Mouse (Mus musculus) heart, adult 2 months (tissue): Measurements from ENCODE around the gene Gdf7. TPM values are rescaled to one million over a fixed set of nuclear protein-coding genes. Genes with fewer than 3 reads are reported as not detected.

Experiments used
- DNase-seq, 2 experiments: peaks; one replicate each; pipeline ENCODE4 v3.0.0; 2021
- H3K27ac ChIP-seq: fragments of 200-600 bp; 2 replicates; pipeline ENCODE4 v1.8.1; 2022
- H3K27me3 ChIP-seq: fragments of 200-500 bp; 2 replicates; pipeline ENCODE4 v1.6.1; 2012; ENCODE audit warnings: mild to moderate bottlenecking, low read length, inconsistent platforms, mixed read lengths; ENCODE audit not compliant: control insufficient read depth, insufficient read depth
- H3K36me3 ChIP-seq: fragments of 200-500 bp; 2 replicates; pipeline ENCODE4 v1.6.1; 2012; ENCODE audit warnings: low read length, inconsistent platforms; ENCODE audit not compliant: control insufficient read depth, insufficient read depth
- H3K4me1 ChIP-seq: fragments of 200-500 bp; 2 replicates; pipeline ENCODE4 v1.6.1; 2011; ENCODE audit warnings: low read length; ENCODE audit not compliant: control insufficient read depth, insufficient read depth
- H3K4me3 ChIP-seq: fragments of 200-600 bp; 2 replicates; pipeline ENCODE4 v1.8.1; 2022
- H3K79me2 ChIP-seq: fragments of 200-500 bp; replicated peaks from 2 replicates; pipeline ENCODE4 v1.6.1; 2012; ENCODE audit warnings: mild to moderate bottlenecking, inconsistent platforms, low read length, moderate library complexity, mixed read lengths; ENCODE audit not compliant: control insufficient read depth, insufficient read depth
- H3K9ac ChIP-seq: fragments of 200-500 bp; 2 replicates; pipeline ENCODE4 v1.6.1; 2012; ENCODE audit warnings: low read depth, mild to moderate bottlenecking, control low read depth, inconsistent platforms, low read length, mixed read lengths
- CTCF ChIP-seq: fragments of 200-600 bp; IDR thresholded peaks from 2 replicates; pipeline ENCODE4 v1.8.1; 2022; ENCODE audit warnings: antibody characterized with exemption, mild to moderate bottlenecking, moderate library complexity
- EP300 ChIP-seq: fragments of 200-500 bp; IDR thresholded peaks from 2 replicates; pipeline ENCODE4 v1.6.1; 2011; ENCODE audit warnings: low read depth, low read length, control low read depth; ENCODE audit not compliant: insufficient read depth
- POLR2A ChIP-seq: fragments of 200-500 bp; IDR thresholded peaks from 2 replicates; pipeline ENCODE4 v1.6.1; 2011; ENCODE audit warnings: mild to moderate bottlenecking, low read depth, low read length, control low read depth; ENCODE audit not compliant: insufficient read depth
- WGBS: fragments of 180-500 bp; shearing (Covaris S2); methylation state at CpG from one replicate; pipeline ENCODE4 v1.1.7; 2018; 5-methylcytosine and 5-hydroxymethylcytosine counted together
- intact Hi-C: fragments of 180-260 bp; cut with DNase I; formaldehyde crosslinking; loops from one replicate; pipeline ENCODE4 v1.15.1; 2025
- polyA plus RNA-seq: library from polyadenylated mRNA; depleted of rRNA; stranded (reverse); fragments of >200 nt; gene quantifications from 2 replicates; pipeline ENCODE4 v1.2.3, GENCODE M21; 2012
- total RNA-seq, 2 experiments: library from RNA; stranded (reverse); gene quantifications; 2 replicates each; pipeline ENCODE4 v1.2.3; 2021

The Gdf7 gene
- total and polyA plus RNA-seq, 3 experiments = 0.41 to 0.96 (median 0.84) TPM

DNA sequence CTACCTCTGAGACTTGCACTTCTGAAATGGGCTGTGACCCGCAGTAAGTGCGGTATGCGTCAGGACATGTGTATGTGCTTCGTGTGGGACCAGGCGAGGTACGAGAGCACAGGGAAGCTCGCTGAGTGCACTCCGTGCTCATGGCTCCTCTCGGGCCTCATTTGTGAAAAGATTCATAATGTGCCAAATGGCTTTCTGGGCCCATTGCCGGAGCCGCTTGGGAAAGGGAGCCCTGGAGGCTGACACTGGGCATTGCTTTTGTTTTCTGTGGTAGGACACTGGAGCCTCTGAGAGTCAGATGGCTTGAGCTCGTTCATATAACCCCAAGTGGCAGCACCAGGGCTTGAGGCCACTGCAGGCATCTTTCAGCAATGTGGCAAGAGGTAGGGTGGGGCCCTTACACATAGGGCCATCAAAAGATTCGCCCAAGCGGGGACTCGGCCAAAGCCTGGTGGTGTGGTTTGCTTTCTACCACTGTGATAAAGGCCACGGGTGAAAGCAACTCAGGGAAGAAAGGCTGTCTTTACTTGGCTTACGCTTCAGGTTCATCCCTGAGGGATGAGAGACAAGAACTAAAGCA lies 24.3 kb upstream of the Gdf7 start:
- no peak overlapping the region for H3K4me3 ChIP-seq
- intact Hi-C loops = loop anchor here (5.0 kb wide), 1 partner anchor 61 kb away; no protein-coding TSS in a partner anchor

DNA sequence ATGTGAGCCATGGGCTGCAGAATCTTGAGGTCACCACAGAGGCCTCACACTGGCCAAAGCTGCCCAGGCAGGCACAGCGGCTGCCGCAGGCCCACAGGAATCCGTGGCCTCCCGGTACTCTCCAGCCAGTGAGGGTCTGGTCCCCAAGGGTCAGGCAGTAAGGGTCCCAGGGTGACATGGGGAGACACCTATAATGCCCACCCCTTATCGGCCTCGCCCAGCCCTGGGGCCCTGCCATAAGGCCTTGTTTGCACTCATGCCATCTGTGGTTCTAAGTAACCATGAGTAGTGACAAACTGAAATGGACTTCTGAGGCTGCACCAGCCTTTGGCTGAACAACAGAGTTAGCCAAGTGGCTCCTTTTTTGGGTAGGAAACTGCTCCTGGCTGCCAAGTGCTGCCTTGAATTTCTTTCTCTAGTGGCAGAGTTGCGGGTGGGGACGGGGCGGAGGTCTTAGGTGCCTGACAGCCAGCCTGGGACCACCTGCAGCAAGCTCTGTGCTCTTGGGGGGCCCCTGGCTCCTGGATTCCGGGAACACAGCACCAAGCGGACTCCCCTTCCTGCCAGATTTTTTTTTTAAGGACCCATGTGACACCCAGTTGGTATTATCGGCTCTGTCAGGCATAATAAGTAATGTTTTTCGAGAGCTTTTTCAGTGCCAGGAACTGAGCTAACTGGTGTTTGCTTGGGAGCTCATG lies 23.6 kb upstream of the Gdf7 start:
- H3K27me3 ChIP-seq = no peaks in the 10 kb centered on the region
- peak overlapping the region; percentile 85 for H3K27ac ChIP-seq
- TF ChIP-seq CTCF (no peak), POLR2A (no peak), EP300 (no peak)
- no peak overlapping the region for H3K9ac ChIP-seq
- peaks cover 9% of the 10 kb centered on the region for H3K36me3 ChIP-seq
- peaks cover 5% of the 10 kb centered on the region for H3K4me1 ChIP-seq
- DNase-seq = peak; percentile 36 to 52
- no peaks in the 10 kb centered on the region for H3K79me2 ChIP-seq
- WGBS = 76% methylated on average over 13 of the region's 13 CpGs
- no peak overlapping the region for H3K4me3 ChIP-seq
- intact Hi-C loops = loop anchor here (5.0 kb wide), 1 partner anchor 62 kb away; no protein-coding TSS in a partner anchor

More for the DNA sequence above, 24.3 kb upstream of the Gdf7 start:
- Histone ChIP-seq H3K36me3 (peaks cover 9% of the 10 kb centered on the region), H3K4me1 (peaks cover 5% of the 10 kb centered on the region), H3K27ac (peak overlapping the region; percentile 85), H3K79me2 (no peaks in the 10 kb centered on the region), H3K9ac (no peak overlapping the region), H3K27me3 (no peaks in the 10 kb centered on the region)
- no peak for TF ChIP-seq EP300
- peak; percentile 16; the same call in 1 of the 2 replicates for TF ChIP-seq CTCF
- no peak for TF ChIP-seq POLR2A
- peak in 1 of 2 experiments; percentile 38 for DNase-seq
- 90% methylated on average over 17 of the region's 17 CpGs for WGBS

DNA sequence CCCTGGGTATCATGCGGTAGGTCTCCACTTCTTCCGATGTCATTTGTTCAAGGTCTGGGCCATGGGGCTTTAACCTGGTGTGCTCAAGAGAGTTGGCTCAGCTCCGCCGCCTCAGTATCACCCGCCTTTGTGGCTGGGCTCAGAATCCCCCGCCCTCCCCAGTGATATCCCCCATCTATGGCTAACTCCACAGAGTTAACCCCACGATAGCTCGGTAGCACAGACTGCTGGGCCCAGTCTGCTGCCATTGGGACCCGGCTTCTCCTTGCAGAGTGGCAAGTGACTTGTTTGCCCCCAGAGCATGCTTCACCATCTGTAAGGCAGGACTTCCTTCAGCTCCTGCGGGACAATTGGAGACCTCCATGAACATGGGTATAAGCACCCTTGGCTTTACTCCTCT lies 22.3 kb upstream of the Gdf7 start:
- no peak for DNase-seq
- peaks cover 9% of the 10 kb centered on the region for H3K36me3 ChIP-seq
- intact Hi-C loops = no loop called here
- no peak overlapping the region for H3K4me3 ChIP-seq
- TF ChIP-seq CTCF (no peak), POLR2A (no peak), EP300 (no peak)
- no peak overlapping the region for H3K27ac ChIP-seq
- WGBS = 89% methylated on average over 10 of the region's 10 CpGs
- H3K79me2 ChIP-seq = no peaks in the 10 kb centered on the region
- H3K27me3 ChIP-seq = no peaks in the 10 kb centered on the region
- no peak overlapping the region for H3K9ac ChIP-seq
- H3K4me1 ChIP-seq = peaks cover 5% of the 10 kb centered on the region

DNA sequence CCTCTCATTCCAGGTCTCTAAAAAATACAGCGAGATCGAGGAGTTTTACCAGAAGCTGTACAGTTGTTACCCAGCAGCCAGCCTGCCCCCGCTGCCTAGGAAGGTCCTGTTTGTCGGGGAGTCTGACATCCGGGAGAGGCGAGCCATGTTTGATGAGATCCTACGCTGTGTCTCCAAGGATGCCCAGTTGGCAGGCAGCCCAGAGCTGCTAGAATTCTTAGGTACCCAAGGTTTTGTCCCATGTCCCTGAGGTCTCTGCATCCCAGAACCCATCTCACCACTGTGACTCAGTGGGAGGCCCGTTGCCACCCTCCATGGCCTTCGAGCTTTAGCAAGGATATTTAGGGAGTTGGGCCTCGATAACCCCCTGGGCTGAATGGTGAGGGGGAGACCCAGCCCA lies 19.8 kb upstream of the Gdf7 start:
- TF ChIP-seq CTCF (no peak), EP300 (no peak), POLR2A (no peak)
- no peak for DNase-seq
- no peak overlapping the region for H3K9ac ChIP-seq
- H3K4me3 ChIP-seq = no peak overlapping the region
- no peaks in the 10 kb centered on the region for H3K27me3 ChIP-seq
- no peaks in the 10 kb centered on the region for H3K79me2 ChIP-seq
- no peak overlapping the region for H3K27ac ChIP-seq
- no peaks in the 10 kb centered on the region for H3K4me1 ChIP-seq
- intact Hi-C loops = loop anchor here (2.0 kb wide), 1 partner anchor 225 kb away; no protein-coding TSS in a partner anchor
- H3K36me3 ChIP-seq = peaks cover under 1% of the 10 kb centered on the region; the same call in 1 of the 2 replicates
- WGBS = 81% methylated on average over 10 of the region's 10 CpGs

DNA sequence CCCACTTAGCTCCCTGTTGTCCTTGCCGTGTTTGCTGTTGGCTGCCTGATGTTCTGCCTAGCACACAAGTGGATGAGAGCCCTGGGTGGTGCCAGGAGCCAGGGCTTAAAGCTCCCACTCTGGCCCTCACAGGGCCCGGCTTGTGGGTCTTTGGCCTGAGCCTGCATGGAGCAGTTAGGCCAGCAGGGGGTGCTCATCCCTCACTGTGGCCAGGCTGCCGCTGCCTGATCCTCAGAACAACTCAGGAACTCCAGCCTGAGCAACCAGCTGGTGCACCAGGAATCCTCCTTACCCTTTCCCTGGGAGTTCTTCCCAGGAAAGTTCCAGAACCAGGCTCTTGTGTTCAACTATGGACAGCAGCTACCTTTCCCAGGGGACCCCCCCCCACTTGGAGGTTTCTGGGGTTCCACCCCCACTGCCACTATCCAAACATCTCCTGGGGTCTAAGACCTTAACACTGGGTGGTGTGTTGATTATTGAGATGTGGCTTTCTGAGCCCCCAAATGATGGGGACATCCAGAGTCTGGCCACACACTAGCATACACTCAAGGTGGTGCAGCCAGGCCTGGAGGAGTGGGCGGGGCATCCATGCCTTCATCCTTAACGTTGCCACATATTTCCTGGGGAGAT lies 18.4 kb upstream of the Gdf7 start:
- peak; percentile 58; the same call in 1 of the 2 replicates for TF ChIP-seq EP300
- TF ChIP-seq POLR2A = no peak
- Histone ChIP-seq H3K79me2 (no peaks in the 10 kb centered on the region), H3K9ac (no peak overlapping the region), H3K4me1 (no peaks in the 10 kb centered on the region), H3K27ac (no peak overlapping the region), H3K4me3 (no peak overlapping the region), H3K36me3 (no peaks in the 10 kb centered on the region), H3K27me3 (no peaks in the 10 kb centered on the region)
- 34% methylated on average over 5 of the region's 5 CpGs for WGBS
- peak; percentile 84 to 91 for DNase-seq
- intact Hi-C loops = loop anchor here (2.0 kb wide), 1 partner anchor 227 kb away; no protein-coding TSS in a partner anchor
